Mouse (Mus musculus): ENCODE data around the gene Acap1.

Acap1 gene

GRCm38 (mm10) chr11:69900471-69901405 is 5.4 kb upstream of the Acap1 start, which contains the start of the genes 2810408A11Rik and Neurl4:
Gene 2810408A11Rik (minus strand): TSS chr11:69900987.
Gene Neurl4 (plus strand): TSS chr11:69901072.
- DNase-seq = peak; percentile 94

GRCm38 (mm10) chr11:69899870-69900269 is 4.5 kb upstream of the Acap1 start:
- no peak for DNase-seq

- no peak for DNase-seq
Observed at GRCm38 (mm10) chr11:69894671-69895070, 668 bp downstream of the Acap1 start.

GRCm38 (mm10) chr11:69891482-69891881 is 3.9 kb downstream of the Acap1 start:
- no peak for DNase-seq

- DNase-seq = peak; percentile 53
Observed at GRCm38 (mm10) chr11:69886907-69887635, 8.3 kb downstream of the Acap1 start.

GRCm38 (mm10) chr11:69884663-69885062 is 10.7 kb downstream of the Acap1 start:
- no peak for DNase-seq

- peak; percentile 54 for DNase-seq
Observed at GRCm38 (mm10) chr11:69884240-69884639, 11.1 kb downstream of the Acap1 start.

- peak; percentile 44 for DNase-seq
Observed at GRCm38 (mm10) chr11:69883527-69884151, 11.7 kb downstream of the Acap1 start.

- peak; percentile 38 for DNase-seq
Observed at GRCm38 (mm10) chr11:69883066-69883465, 12.3 kb downstream of the Acap1 start.

GRCm38 (mm10) chr11:69881787-69882670 is 13.3 kb downstream of the Acap1 start:
- no peak for DNase-seq

- peak; percentile 95 for DNase-seq
Observed at GRCm38 (mm10) chr11:69880853-69881603, 14.3 kb downstream of the Acap1 start, which contains the start of gene Kctd11. Gene Kctd11 (minus strand): TSS chr11:69881406.

GRCm38 (mm10) chr11:69880506-69880852 is 14.9 kb downstream of the Acap1 start:
- peak; percentile 86 for DNase-seq

GRCm38 (mm10) chr11:69879711-69880110 is 15.6 kb downstream of the Acap1 start:
- DNase-seq = no peak

- DNase-seq = no peak
Observed at GRCm38 (mm10) chr11:69878952-69879351, 16.4 kb downstream of the Acap1 start.

GRCm38 (mm10) chr11:69878399-69878798 is 16.9 kb downstream of the Acap1 start:
- no peak for DNase-seq

- DNase-seq = peak; percentile 8
Observed at GRCm38 (mm10) chr11:69877878-69878277, 17.5 kb downstream of the Acap1 start, which contains the start of gene Tmem95. Gene Tmem95 (minus strand): TSS chr11:69878018.

GRCm38 (mm10) chr11:69876867-69877266 is 18.5 kb downstream of the Acap1 start:
- peak; percentile 90 for DNase-seq

- DNase-seq = peak; percentile 74
Observed at GRCm38 (mm10) chr11:69876186-69876585, 19.2 kb downstream of the Acap1 start.

GRCm38 (mm10) chr11:69872451-69872850 is 22.9 kb downstream of the Acap1 start:
- DNase-seq = no peak

GRCm38 (mm10) chr11:69871822-69872221 is 23.5 kb downstream of the Acap1 start:
- no peak for DNase-seq

Measured in kidney, postnatal 14 days (tissue).